24 mouse cellular contexts compared by ENCODE assay signal in genomic region chr1:63539884-63540613, GRCm38 (mm10).
DNase-seq lines count a peak whose midpoint lies in the region; ATAC-seq and TF ChIP-seq lines count a peak whose summit lies in the region.
"Had no signal": no experiment of that assay in that cellular context is flagged by ENCODE, and none has a peak within 500 bp of the region (broad histone marks: within the 10 kb centered on the region; RNA-seq: fewer than 3 reads in every experiment).

No protein-coding gene starts in this region.

- DNase-seq in forebrain, embryonic 11.5 days (ENCODE audit: low spot score), result no peak
- DNase-seq in forebrain, embryonic 10.5 days (ENCODE audit: extremely low spot score, low spot score), result no peak
- DNase-seq in brain, embryonic 14.5 days (ENCODE audit: low read depth), result peak; percentile 85
- peak; percentile 20 for DNase-seq in forebrain, postnatal 0 days
- no peak for DNase-seq in frontal cortex, adult 2 months (ENCODE audit: extremely low spot score in 1 of 2, low spot score in 1 of 2)
- DNase-seq in urinary bladder, postnatal 10 days (ENCODE audit: low spot score), result no peak
- DNase-seq: adrenal gland, postnatal 14 days; cerebellum, adult 18-20 months; cerebellum, postnatal 25 days; gastrocnemius, postnatal 14 days; kidney, adult 11 months; kidney, postnatal 25 days; liver, postnatal 0 days; lung, postnatal 10 days; retina, postnatal 1 day; thymus, adult 18-20 months; thymus, postnatal 4 days had no signal

- H3K9ac ChIP-seq in forebrain, embryonic 11.5 days (ENCODE audit: low read length), result no peak overlapping the region
- H3K9ac ChIP-seq in forebrain, postnatal 0 days, result no peak overlapping the region
- no peak overlapping the region for H3K9ac ChIP-seq in midbrain, embryonic 15.5 days
- H3K9ac ChIP-seq: liver, postnatal 0 days; stomach, embryonic 15.5 days had no signal

- peak; percentile 60; the same call in 1 of the 2 replicates for ATAC-seq in forebrain, embryonic 11.5 days (replicated peaks; ENCODE audit: low FRiP score)
- ATAC-seq in forebrain, postnatal 0 days, result peak; percentile 65; the same call in 1 of the 2 replicates
- peak; percentile 89 for ATAC-seq in midbrain, embryonic 15.5 days (replicated peaks)
- no peak for ATAC-seq in cerebellum, adult (ENCODE audit: insufficient number of reproducible peaks, low FRiP score, low TSS enrichment)
- ATAC-seq: activated CD4-positive, CD25-positive, alpha-beta regulatory T cell, adult 4 months; CD4-positive, CD25-positive, alpha-beta regulatory T cell, adult 4 months; liver, postnatal 0 days had no signal

- no peaks in the 10 kb centered on the region for H3K9me3 ChIP-seq in forebrain, embryonic 11.5 days (ENCODE audit: control insufficient read depth, low read length)
- H3K9me3 ChIP-seq in forebrain, embryonic 10.5 days, result no peaks in the 10 kb centered on the region
- H3K9me3 ChIP-seq in forebrain, postnatal 0 days (ENCODE audit: low read length), result no peaks in the 10 kb centered on the region
- H3K9me3 ChIP-seq in midbrain, embryonic 15.5 days, result no peaks in the 10 kb centered on the region
- H3K9me3 ChIP-seq: G1E; stomach, embryonic 15.5 days had no signal

- no peak overlapping the region for H3K4me3 ChIP-seq in forebrain, embryonic 11.5 days (ENCODE audit: low read depth, low read length)
- H3K4me3 ChIP-seq in forebrain, embryonic 10.5 days, result no peak overlapping the region
- no peak overlapping the region for H3K4me3 ChIP-seq in forebrain, postnatal 0 days (ENCODE audit: low read depth, low read length)
- H3K4me3 ChIP-seq in midbrain, embryonic 15.5 days, result no peak overlapping the region
- H3K4me3 ChIP-seq: myocyte; stomach, embryonic 15.5 days had no signal

- H3K27me3 ChIP-seq in forebrain, embryonic 11.5 days (ENCODE audit: control insufficient read depth, insufficient read depth, low read length), result no peaks in the 10 kb centered on the region
- no peaks in the 10 kb centered on the region for H3K27me3 ChIP-seq in forebrain, embryonic 10.5 days (ENCODE audit: poor library complexity, severe bottlenecking)
- H3K27me3 ChIP-seq in forebrain, postnatal 0 days (ENCODE audit: insufficient read depth, low read length), result no peaks in the 10 kb centered on the region
- H3K27me3 ChIP-seq in midbrain, embryonic 15.5 days (replicated peaks), result no peaks in the 10 kb centered on the region
- H3K27me3 ChIP-seq: stomach, embryonic 15.5 days had no signal

- no peak for TF ChIP-seq CTCF in brain, embryonic 14.5 days (IDR thresholded peaks at IDR 0.05; ENCODE audit: borderline replicate concordance, extremely low read depth, insufficient read depth, insufficient read length)
- no peak for TF ChIP-seq CTCF in forebrain, postnatal 0 days (IDR thresholded peaks at IDR 0.05; ENCODE audit: low read depth)

- no peak overlapping the region for H3K27ac ChIP-seq in forebrain, embryonic 11.5 days (ENCODE audit: low read depth, low read length)
- no peak overlapping the region for H3K27ac ChIP-seq in forebrain, embryonic 10.5 days
- H3K27ac ChIP-seq in forebrain, postnatal 0 days (ENCODE audit: low read depth, low read length), result no peak overlapping the region
- peak overlapping the region; percentile 38; the same call in 1 of the 2 replicates for H3K27ac ChIP-seq in midbrain, embryonic 15.5 days
- H3K27ac ChIP-seq: stomach, embryonic 15.5 days had no signal

- TF ChIP-seq POLR2A in brain, embryonic 14.5 days (IDR thresholded peaks at IDR 0.05; ENCODE audit: borderline replicate concordance, extremely low read depth, insufficient read depth, insufficient read length, poor library complexity, severe bottlenecking), result no peak

- peak overlapping the region; percentile 15; the same call in 1 of the 2 replicates for H3K4me2 ChIP-seq in forebrain, embryonic 11.5 days (ENCODE audit: low read depth, low read length, severe bottlenecking)
- H3K4me2 ChIP-seq in forebrain, postnatal 0 days (ENCODE audit: low read depth), result peak overlapping the region; percentile 13
- H3K4me2 ChIP-seq in midbrain, embryonic 15.5 days, result peak overlapping the region; percentile 36
- H3K4me2 ChIP-seq: stomach, embryonic 15.5 days had no signal

- no peaks in the 10 kb centered on the region for H3K36me3 ChIP-seq in forebrain, embryonic 11.5 days (ENCODE audit: control insufficient read depth, insufficient read depth, low read length)
- H3K36me3 ChIP-seq in forebrain, embryonic 10.5 days (replicated peaks), result no peaks in the 10 kb centered on the region
- H3K36me3 ChIP-seq in forebrain, postnatal 0 days (ENCODE audit: insufficient read depth), result no peaks in the 10 kb centered on the region
- no peaks in the 10 kb centered on the region for H3K36me3 ChIP-seq in midbrain, embryonic 15.5 days (replicated peaks)
- H3K36me3 ChIP-seq: G1E; stomach, embryonic 15.5 days had no signal

- H3K4me1 ChIP-seq in forebrain, embryonic 11.5 days (replicated peaks; ENCODE audit: control insufficient read depth, insufficient read depth, low read length), result no peaks in the 10 kb centered on the region; the same call in 1 of the 2 replicates
- peaks cover 15% of the 10 kb centered on the region for H3K4me1 ChIP-seq in forebrain, embryonic 10.5 days
- H3K4me1 ChIP-seq in forebrain, postnatal 0 days (ENCODE audit: insufficient read depth), result no peaks in the 10 kb centered on the region
- peaks cover 22% of the 10 kb centered on the region for H3K4me1 ChIP-seq in midbrain, embryonic 15.5 days
- H3K4me1 ChIP-seq: stomach, embryonic 15.5 days had no signal

- WGBS in forebrain, embryonic 11.5 days, result 37% methylated on average over 14 of the region's 14 CpGs
- 64% methylated on average over 14 of the region's 14 CpGs for WGBS in forebrain, embryonic 10.5 days
- 11% methylated on average over 14 of the region's 14 CpGs for WGBS in forebrain, postnatal 0 days
- 22% methylated on average over 14 of the region's 14 CpGs for WGBS in midbrain, embryonic 15.5 days

Comparison
In these comparisons a context has a peak if more than half of its experiments do, and no peak if none do; other contexts are left out.
1. DNase-seq: peak in brain, embryonic 14.5 days (single experiment) and forebrain, postnatal 0 days (single experiment); none in forebrain, embryonic 11.5 days (single experiment), forebrain, embryonic 10.5 days (single experiment), frontal cortex, adult 2 months (0 of 2) and urinary bladder, postnatal 10 days (single experiment).
2. Peak in every context shown above with its lines, with median percentiles within 50 percentile points of each other: H3K4me2 ChIP-seq.